Mouse (Mus musculus): Measurements from ENCODE around the gene Rcan2.

- no peak for TF ChIP-seq EP300 (IDR thresholded peaks at IDR 0.05; ENCODE audit: low read depth)
- no peak for TF ChIP-seq CTCF (IDR thresholded peaks at IDR 0.05; ENCODE audit: low read depth)
Observed at GRCm38 (mm10) chr17:43832401-43833124, 31.4 kb downstream of the Rcan2 start.
